Comparison of ENCODE assay signal across 18 mouse cellular contexts in genomic region chr17:47267843-47268242, GRCm38 (mm10).
DNase-seq lines count a peak whose midpoint lies in the region; ATAC-seq and TF ChIP-seq lines count a peak whose summit lies in the region.
"Had no signal": no experiment of that assay in that cellular context is flagged by ENCODE, and none has a peak within 500 bp of the region (broad histone marks: within the 10 kb centered on the region; RNA-seq: fewer than 3 reads in every experiment).

No protein-coding gene starts in this region.

- no peak overlapping the region for H3K4me2 ChIP-seq in lung, embryonic 14.5 days
- no peak overlapping the region for H3K4me2 ChIP-seq in hindbrain, embryonic 14.5 days (replicated peaks)
- H3K4me2 ChIP-seq: heart, embryonic 11.5 days; lung, embryonic 15.5 days; midbrain, embryonic 12.5 days; neural tube, embryonic 12.5 days had no signal

- ATAC-seq in lung, embryonic 14.5 days (ENCODE audit: insufficient read depth): no peak
- no peak for ATAC-seq in hindbrain, embryonic 14.5 days (ENCODE audit: low FRiP score)

- H3K27me3 ChIP-seq in lung, embryonic 14.5 days (ENCODE audit: insufficient read depth, low read length): no peaks in the 10 kb centered on the region
- no peaks in the 10 kb centered on the region for H3K27me3 ChIP-seq in small intestine, adult 2 months (ENCODE audit: control insufficient read depth, insufficient read depth, low read length)
- H3K27me3 ChIP-seq in hindbrain, embryonic 14.5 days (ENCODE audit: control insufficient read depth, insufficient read depth, low read length): no peaks in the 10 kb centered on the region
- H3K27me3 ChIP-seq: lung, embryonic 15.5 days; midbrain, embryonic 12.5 days; neural tube, embryonic 12.5 days had no signal

- no peaks in the 10 kb centered on the region for H3K9me3 ChIP-seq in lung, embryonic 14.5 days (ENCODE audit: low read depth, low read length)
- H3K9me3 ChIP-seq in hindbrain, embryonic 14.5 days (ENCODE audit: control insufficient read depth, low read length): 0 out of 2 replicates have a peak, but pooled peaks cover 2% of the 10 kb centered on the region
- H3K9me3 ChIP-seq: lung, embryonic 15.5 days; midbrain, embryonic 12.5 days had no signal

- WGBS in lung, embryonic 14.5 days: 90% methylated on average over 4 of the region's 4 CpGs
- 93% methylated on average over 4 of the region's 4 CpGs for WGBS in small intestine, adult 2 months
- 95% methylated on average over 4 of the region's 4 CpGs for WGBS in hindbrain, embryonic 14.5 days

- peaks cover 3% of the 10 kb centered on the region; the same call in 1 of the 2 replicates for H3K36me3 ChIP-seq in lung, embryonic 14.5 days (ENCODE audit: insufficient read depth)
- H3K36me3 ChIP-seq in small intestine, adult 2 months (ENCODE audit: control insufficient read depth, insufficient read depth, low read length): no peaks in the 10 kb centered on the region
- no peaks in the 10 kb centered on the region for H3K36me3 ChIP-seq in hindbrain, embryonic 14.5 days (replicated peaks; ENCODE audit: control insufficient read depth, insufficient read depth)

- no peak overlapping the region for H3K9ac ChIP-seq in lung, embryonic 14.5 days
- no peak overlapping the region for H3K9ac ChIP-seq in hindbrain, embryonic 14.5 days
- H3K9ac ChIP-seq: lung, embryonic 15.5 days; midbrain, embryonic 12.5 days; neural tube, embryonic 12.5 days had no signal

- no peak overlapping the region for H3K4me3 ChIP-seq in gastrocnemius, adult 2 months
- H3K4me3 ChIP-seq in lung, embryonic 14.5 days (ENCODE audit: low read depth, low read length): no peak overlapping the region
- H3K4me3 ChIP-seq in small intestine, adult 2 months (ENCODE audit: low read depth, low read length): no peak overlapping the region
- H3K4me3 ChIP-seq in hindbrain, embryonic 14.5 days (replicated peaks; ENCODE audit: low read length): no peak overlapping the region
- H3K4me3 ChIP-seq: lung, embryonic 15.5 days; midbrain, embryonic 12.5 days; neural tube, embryonic 12.5 days had no signal

- DNase-seq in gastrocnemius, adult 2 months: no peak
- no peak for DNase-seq in gastrocnemius, postnatal 36 days
- no peak for DNase-seq in lung, embryonic 14.5 days
- no peak for DNase-seq in lung, postnatal 10 days
- DNase-seq in adipocyte (ENCODE audit: low spot score): peak; percentile 5
- no peak for DNase-seq in cerebellum, adult 11 months
- no peak for DNase-seq in hindbrain, embryonic 14.5 days (ENCODE audit: low spot score)
- DNase-seq: adrenal gland, postnatal 14 days; B cell, adult 2 months; cerebellum, adult 18-20 months; layer of hippocampus, adult 9-11 months; left cerebral cortex, postnatal 4 days; spleen, adult 18-20 months had no signal

- no peak for TF ChIP-seq POLR2A in small intestine, adult 2 months (IDR thresholded peaks at IDR 0.05; ENCODE audit: low read depth, low read length)

- TF ChIP-seq CTCF in gastrocnemius, adult 2 months (IDR thresholded peaks at IDR 0.05): peak; percentile 24; the same call in 1 of the 2 replicates
- TF ChIP-seq CTCF in lung, embryonic 14.5 days (IDR thresholded peaks at IDR 0.05; ENCODE audit: low read depth): peak; percentile 54
- peak; percentile 35; the same call in 1 of the 2 replicates for TF ChIP-seq CTCF in small intestine, adult 2 months (IDR thresholded peaks at IDR 0.05; ENCODE audit: extremely low read depth, insufficient read length, insufficient replicate concordance, low read depth, low read length)

- intact Hi-C loops in gastrocnemius, adult 2 months (cut with DNase I): no loop called here
- intact Hi-C loops in gastrocnemius, postnatal 36 days (cut with DNase I): loop anchor here (2.0 kb wide), 1 partner anchor 53 kb away; no protein-coding TSS in a partner anchor

- H3K27ac ChIP-seq in gastrocnemius, adult 2 months: no peak overlapping the region
- no peak overlapping the region for H3K27ac ChIP-seq in lung, embryonic 14.5 days (ENCODE audit: low read depth)
- H3K27ac ChIP-seq in small intestine, adult 2 months (ENCODE audit: insufficient read depth, low read depth, low read length): no peak overlapping the region
- H3K27ac ChIP-seq in hindbrain, embryonic 14.5 days: no peak overlapping the region
- H3K27ac ChIP-seq: lung, embryonic 15.5 days; midbrain, embryonic 12.5 days; neural tube, embryonic 12.5 days had no signal

- H3K4me1 ChIP-seq in lung, embryonic 14.5 days (ENCODE audit: insufficient read depth): no peaks in the 10 kb centered on the region
- H3K4me1 ChIP-seq in small intestine, adult 2 months (ENCODE audit: control insufficient read depth, insufficient read depth, insufficient read length, low read length): no peaks in the 10 kb centered on the region; the same call in 1 of the 2 replicates
- no peaks in the 10 kb centered on the region for H3K4me1 ChIP-seq in hindbrain, embryonic 14.5 days (replicated peaks; ENCODE audit: control insufficient read depth, insufficient read depth, low read length)
- H3K4me1 ChIP-seq: midbrain, embryonic 12.5 days; neural tube, embryonic 12.5 days had no signal
